ENCODE assay signal across 8 mouse cellular contexts in the genomic region with DNA sequence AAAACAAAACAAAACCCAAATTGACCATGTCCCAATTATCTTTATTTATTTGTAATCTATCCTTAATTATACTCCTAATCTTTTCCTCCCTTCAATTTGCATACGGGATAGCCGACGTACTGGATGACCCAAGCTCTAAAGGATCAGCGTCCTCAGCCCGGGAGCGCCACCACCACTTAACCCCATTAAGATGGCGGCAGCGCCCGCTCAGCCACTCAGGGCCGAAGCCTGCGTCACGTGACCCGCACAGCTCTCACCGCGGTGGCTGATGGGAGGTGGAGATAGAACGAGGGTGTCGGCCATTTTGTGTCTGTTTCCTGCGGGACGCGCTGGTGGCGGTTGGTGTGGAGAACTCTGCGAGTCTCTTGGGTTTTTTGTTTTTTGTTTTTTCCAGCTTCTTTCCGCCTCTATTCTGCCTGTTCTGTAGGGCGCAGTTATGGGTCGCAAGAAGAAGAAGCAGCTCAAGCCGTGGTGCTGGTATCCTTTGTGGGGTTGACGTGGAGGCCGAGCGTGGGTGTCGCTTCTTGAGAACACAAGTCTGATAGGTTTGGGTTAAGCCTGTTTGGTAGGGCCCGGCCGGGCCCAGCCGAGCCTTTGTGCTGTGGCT. TPM values are rescaled to one million over a fixed set of nuclear protein-coding genes. Genes with fewer than 3 reads are reported as not detected.
DNase-seq lines count a peak whose midpoint lies in the region; ATAC-seq lines count a peak whose summit lies in the region.

A gene (plus strand): TSS at position 261 of the 607 bp plus-strand sequence.

- no peaks in the 10 kb centered on the region for H3K27me3 ChIP-seq in hindbrain, embryonic 14.5 days (ENCODE audit: control insufficient read depth, insufficient read depth, low read length)

- peak; percentile 95 for ATAC-seq in hindbrain, embryonic 14.5 days (ENCODE audit: low FRiP score)

- H3K27ac ChIP-seq in hindbrain, embryonic 14.5 days: peak within 1 kb of the TSS; percentile 90

- under 1% methylated on average over 33 of the region's 33 CpGs for WGBS in hindbrain, embryonic 14.5 days

- H3K36me3 ChIP-seq in hindbrain, embryonic 14.5 days (replicated peaks; ENCODE audit: control insufficient read depth, insufficient read depth): peaks cover 22% of the 10 kb centered on the region

- peak within 1 kb of the TSS; percentile 74 for H3K4me3 ChIP-seq in hindbrain, embryonic 14.5 days (replicated peaks; ENCODE audit: low read length)

- peak within 1 kb of the TSS; percentile 92 for H3K9ac ChIP-seq in hindbrain, embryonic 14.5 days

- peak; percentile 97 for DNase-seq in R1 (ENCODE audit: low read depth, low spot score)
- peak; percentile 97 to 99 for DNase-seq in cerebellum, postnatal 25 days
- DNase-seq in frontal cortex, postnatal 25 days (ENCODE audit: low spot score in 2 of 2): peak; percentile 97
- DNase-seq in hindbrain, embryonic 14.5 days (ENCODE audit: low spot score): peak; percentile 95
- peak; percentile 96 for DNase-seq in layer of hippocampus, postnatal 36 days
- peak; percentile 99 for DNase-seq in lung, postnatal 36 days
- peak; percentile 98 for DNase-seq in retina, postnatal 1 day
- DNase-seq in urinary bladder, adult 18-20 months (ENCODE audit: low spot score in 2 of 2): peak; percentile 93 to 96

- peaks cover 33% of the 10 kb centered on the region for H3K4me1 ChIP-seq in hindbrain, embryonic 14.5 days (replicated peaks; ENCODE audit: control insufficient read depth, insufficient read depth, low read length)

- H3K9me3 ChIP-seq in hindbrain, embryonic 14.5 days (ENCODE audit: control insufficient read depth, low read length): no peaks in the 10 kb centered on the region

- peak within 1 kb of the TSS; percentile 84 for H3K4me2 ChIP-seq in hindbrain, embryonic 14.5 days (replicated peaks)

RNA-seq across cellular contexts. Expression of the gene that starts here (rescaled TPM):
- polyA plus RNA-seq in hindbrain, embryonic 14.5 days (2014; fragmentation: Nextera tagmentation; extraction: Ambion mirVana): 190 and 213 TPM in 2 replicates
- 100 to 1,000 TPM; 149 to 169 TPM for total RNA-seq in layer of hippocampus, postnatal 36 days (2021)

Comparison
In these comparisons a context has a peak if more than half of its experiments do, and no peak if none do; other contexts are left out.
1. Peak in every context shown above with its lines: DNase-seq, ATAC-seq, H3K4me3 ChIP-seq and H3K27ac ChIP-seq.